Mouse (Mus musculus) right cerebral cortex, postnatal 10 days (tissue): ENCODE results near the gene Ifi35.
A peak's percentile ranks its signal among the peaks of the same experiment; 100 is the strongest.
"Not testable (repeated sequence)": the region's sequence is repeated elsewhere in the genome, so short reads cannot be mapped to it uniquely, and the experiment has no call there.

Source experiments
- DNase-seq, 2 experiments: peaks; one replicate each; pipeline ENCODE4 v3.0.0; 2021; ENCODE audit warnings: low spot score in 2 of 2

The Ifi35 gene

GRCm38 (mm10) chr11:101468731-101469130 is 20.5 kb downstream of the Ifi35 start:
- DNase-seq: no peak

GRCm38 (mm10) chr11:101469155-101469554 is 20.9 kb downstream of the Ifi35 start:
- DNase-seq: no peak

GRCm38 (mm10) chr11:101470206-101470605 is 22.0 kb downstream of the Ifi35 start:
- no peak for DNase-seq

GRCm38 (mm10) chr11:101471926-101472325 is 23.7 kb downstream of the Ifi35 start:
- DNase-seq: no peak

- DNase-seq: peak; percentile 72 to 79
Measured at GRCm38 (mm10) chr11:101472336-101472735, 24.1 kb downstream of the Ifi35 start.

GRCm38 (mm10) chr11:101473686-101474085 is 25.5 kb downstream of the Ifi35 start:
- DNase-seq: not testable (repeated sequence)

- DNase-seq: no peak
Measured at GRCm38 (mm10) chr11:101474298-101474697, 26.1 kb downstream of the Ifi35 start.

GRCm38 (mm10) chr11:101476361-101476760 is 28.2 kb downstream of the Ifi35 start:
- not testable (repeated sequence) for DNase-seq

GRCm38 (mm10) chr11:101477194-101477551 is 29.0 kb downstream of the Ifi35 start:
- DNase-seq: no peak

GRCm38 (mm10) chr11:101477552-101478211 is 29.5 kb downstream of the Ifi35 start:
- DNase-seq: no peak

GRCm38 (mm10) chr11:101479171-101479635 is 31.0 kb downstream of the Ifi35 start:
- DNase-seq: peak; percentile 52 to 61

- no peak for DNase-seq
Measured at GRCm38 (mm10) chr11:101480912-101481311, 32.7 kb downstream of the Ifi35 start.

GRCm38 (mm10) chr11:101483804-101484203 is 35.6 kb downstream of the Ifi35 start:
- DNase-seq: no peak

- no peak for DNase-seq
Measured at GRCm38 (mm10) chr11:101484245-101484644, 36.0 kb downstream of the Ifi35 start.

- no peak for DNase-seq
Measured at GRCm38 (mm10) chr11:101484814-101485213, 36.6 kb downstream of the Ifi35 start.

- DNase-seq: no peak
Measured at GRCm38 (mm10) chr11:101485509-101486028, 37.4 kb downstream of the Ifi35 start.

GRCm38 (mm10) chr11:101486126-101486525 is 37.9 kb downstream of the Ifi35 start:
- DNase-seq: no peak

- peak in 1 of 2 experiments; percentile 38 for DNase-seq
Measured at GRCm38 (mm10) chr11:101506269-101506780, 58.1 kb downstream of the Ifi35 start.

GRCm38 (mm10) chr11:101507090-101507489 is 58.9 kb downstream of the Ifi35 start:
- DNase-seq: no peak
